Mouse (Mus musculus): Measurements from ENCODE around the gene Mrtfa.

The Mrtfa gene

DNA sequence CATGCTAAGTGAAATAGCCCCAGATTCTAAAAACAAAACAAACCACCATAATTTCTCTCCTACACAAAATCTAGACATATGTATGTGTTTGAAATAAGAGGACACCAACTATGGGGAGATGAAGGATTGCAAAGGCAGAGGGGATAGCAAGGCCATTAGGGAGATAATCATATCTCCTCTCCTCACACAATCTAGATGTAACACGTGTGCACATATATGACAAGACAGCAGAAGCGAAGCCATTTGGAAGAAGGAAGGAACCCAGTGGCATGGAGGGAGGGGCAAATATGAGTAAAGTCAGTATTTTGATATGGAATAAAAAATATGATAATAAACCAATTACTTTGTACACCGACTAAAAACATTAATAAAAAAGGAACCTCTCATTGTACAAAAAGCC lies 91.9 kb downstream of the Mrtfa start:
- no peak for DNase-seq

DNA sequence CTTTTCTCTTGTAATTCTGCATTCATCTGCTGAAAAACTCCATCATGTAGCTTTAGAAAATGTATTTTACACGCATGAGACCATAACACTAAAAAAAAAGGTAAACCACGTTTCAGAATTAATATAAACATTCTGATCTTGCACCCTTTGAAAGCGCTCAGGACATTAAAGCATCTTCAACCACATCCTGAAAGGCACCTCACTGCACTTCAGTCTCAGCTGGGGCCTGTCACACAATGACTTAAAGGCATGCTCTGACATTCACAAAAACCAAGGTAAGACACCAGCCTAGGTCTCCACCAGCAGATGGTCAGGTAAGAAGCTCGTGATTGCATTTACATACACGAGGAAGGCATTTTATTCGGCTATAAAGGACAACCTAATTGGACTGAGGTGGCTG lies 92.7 kb downstream of the Mrtfa start:
- DNase-seq = no peak

DNA sequence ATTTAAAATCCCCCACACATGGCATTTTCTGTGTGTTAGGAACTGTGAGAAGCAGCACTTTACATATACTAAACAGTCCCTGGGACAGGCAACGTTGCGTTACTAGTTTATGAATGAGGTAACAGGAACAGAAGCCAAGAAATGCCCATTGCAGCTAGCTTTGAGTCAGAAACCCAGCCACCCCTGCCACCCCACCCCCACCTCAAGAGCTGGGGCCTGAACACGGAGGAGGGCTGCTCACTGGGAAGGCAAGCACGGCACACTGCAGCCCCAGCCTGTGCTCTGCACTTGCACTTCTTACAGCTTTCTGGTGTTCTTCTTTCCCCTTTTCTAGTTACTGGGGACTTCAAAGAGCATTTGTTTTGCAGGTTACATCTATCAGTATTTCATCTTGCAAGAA lies 93.1 kb downstream of the Mrtfa start:
- no peak for DNase-seq

DNA sequence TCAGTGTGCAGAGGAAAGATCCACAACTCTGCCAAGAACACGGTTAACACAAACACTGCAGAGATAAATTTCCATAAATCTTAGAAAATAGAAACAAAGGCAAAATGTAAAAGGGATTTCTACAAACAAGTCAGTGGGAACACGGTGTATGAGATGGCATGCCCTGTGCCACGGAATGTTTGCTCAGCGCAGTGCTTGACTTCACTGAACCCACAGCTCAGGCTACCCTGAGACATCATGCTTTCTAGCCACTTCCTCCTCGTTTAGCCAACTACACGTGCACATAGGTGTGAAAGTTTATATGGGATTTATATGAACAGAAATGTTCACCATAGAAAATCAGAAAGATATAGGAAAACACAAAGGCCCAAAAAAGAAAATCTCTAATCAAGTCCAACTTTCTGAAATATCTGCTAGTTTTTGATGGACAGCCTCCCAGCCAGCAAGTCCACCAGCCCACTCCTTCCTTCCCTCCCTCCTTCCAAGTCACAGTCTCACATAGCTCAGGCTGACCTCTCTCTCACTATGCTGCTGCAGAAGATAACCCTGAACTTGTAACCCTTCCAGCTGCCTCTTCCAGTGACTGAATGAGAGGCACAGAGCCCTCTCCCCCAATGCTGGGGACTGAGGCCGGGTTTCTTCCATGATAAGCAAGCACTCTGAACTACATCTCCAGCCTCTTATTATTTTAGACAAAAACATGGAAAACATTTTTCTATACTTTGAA lies 94.1 kb downstream of the Mrtfa start:
- no peak for DNase-seq

- no peak for DNase-seq
Observed at GRCm38 (mm10) chr15:81093032-81093431, 97.5 kb downstream of the Mrtfa start.

- no peak for DNase-seq
Observed at GRCm38 (mm10) chr15:81091718-81092117, 98.8 kb downstream of the Mrtfa start.

DNA sequence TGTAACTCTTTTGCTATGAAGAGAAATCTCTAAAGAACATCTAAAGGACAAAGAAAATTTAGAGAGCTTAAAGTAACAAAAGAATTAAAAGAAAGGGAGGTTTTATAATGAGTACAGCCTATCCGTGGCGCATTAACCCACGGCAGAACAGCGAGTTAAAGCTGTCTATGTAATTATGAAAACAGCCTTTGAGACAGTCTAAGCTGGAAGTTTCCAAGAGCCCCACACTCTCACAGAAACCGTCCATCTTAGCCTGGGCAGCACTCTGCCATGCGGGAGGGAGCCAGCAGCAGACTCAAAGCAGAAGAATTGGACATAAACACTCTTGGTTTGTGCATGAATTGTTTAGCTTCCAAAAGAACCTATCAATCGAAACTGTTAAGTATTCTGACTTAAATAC lies 103.0 kb downstream of the Mrtfa start:
- DNase-seq = no peak

DNA sequence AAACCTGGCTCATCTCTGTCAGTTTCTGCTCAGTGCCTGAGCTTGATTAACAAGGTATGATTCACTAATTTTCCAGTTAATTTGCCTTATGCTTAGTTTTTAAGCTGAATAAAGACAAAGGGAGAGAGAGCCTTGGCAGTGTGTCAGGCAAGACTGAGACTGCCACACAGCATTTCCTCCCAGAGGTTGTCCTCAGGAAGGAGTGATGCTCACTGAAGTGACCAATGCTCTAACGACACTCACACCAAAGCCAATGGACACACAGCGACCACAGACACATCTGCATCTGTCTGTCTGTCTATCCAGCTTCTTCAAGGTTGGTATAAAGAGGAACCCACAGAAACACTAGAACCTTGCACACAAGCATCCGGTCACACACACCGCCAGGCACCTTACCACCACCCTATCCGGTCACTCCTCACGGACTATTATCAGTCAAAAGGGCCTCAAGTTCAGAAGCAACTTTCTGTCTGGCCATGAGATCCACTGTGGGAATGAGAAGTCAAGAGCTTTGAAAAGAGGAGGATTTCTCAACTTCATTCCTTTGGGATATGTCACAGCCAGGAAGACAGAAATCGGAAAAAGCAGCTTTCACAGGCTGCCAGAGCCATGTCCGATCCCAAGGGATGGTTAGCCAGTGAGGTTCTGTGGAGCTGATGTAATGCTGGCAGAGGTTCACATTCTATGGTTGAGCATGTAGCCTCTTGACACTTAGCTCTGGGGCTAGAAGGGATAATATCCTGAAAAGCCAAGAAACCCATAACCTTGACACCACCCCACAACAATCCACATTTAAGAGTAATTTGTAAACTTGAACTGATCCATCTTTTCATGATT lies 103.7 kb downstream of the Mrtfa start:
- DNase-seq = no peak

DNA sequence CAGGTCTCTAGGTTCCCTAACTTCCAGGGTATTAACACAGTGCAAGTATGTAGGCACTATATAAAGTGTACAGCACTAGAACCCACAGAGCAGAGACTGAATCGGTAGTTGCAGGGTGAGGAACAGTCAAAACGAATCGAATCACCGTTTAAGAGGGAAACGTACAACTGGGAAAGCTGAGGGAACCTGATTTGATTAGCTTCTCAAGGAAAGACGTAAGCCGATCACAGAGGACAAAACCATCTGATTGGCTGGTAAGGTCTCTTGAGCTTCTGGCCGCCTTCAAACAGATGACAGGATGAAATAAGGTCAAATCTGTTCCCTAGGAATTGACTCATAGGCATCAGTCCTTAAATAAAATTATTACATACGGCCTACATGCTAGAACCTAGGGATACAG lies 106.7 kb downstream of the Mrtfa start:
- no peak for DNase-seq

GRCm38 (mm10) chr15:81083281-81083680 lies 107.3 kb downstream of the Mrtfa start:
- DNase-seq = no peak

DNA sequence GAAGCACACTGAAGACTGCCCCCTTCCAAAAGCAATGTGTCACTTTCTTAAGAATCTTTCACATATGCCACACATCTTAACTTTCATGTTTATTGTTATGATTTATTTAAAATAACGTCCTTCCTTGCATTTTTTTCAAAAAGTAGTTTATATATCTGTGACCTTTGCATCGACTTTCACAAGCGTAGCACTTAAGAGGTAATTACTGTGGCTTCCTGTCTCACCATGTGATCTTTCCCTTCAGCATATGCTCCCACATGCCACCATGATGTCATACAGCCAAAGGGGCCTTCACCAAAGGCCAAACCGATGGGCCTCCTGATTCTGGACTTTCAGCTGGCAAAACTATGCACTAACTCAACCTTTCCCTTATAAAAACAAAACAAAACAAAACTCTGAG lies 109.3 kb downstream of the Mrtfa start:
- DNase-seq = no peak

DNA sequence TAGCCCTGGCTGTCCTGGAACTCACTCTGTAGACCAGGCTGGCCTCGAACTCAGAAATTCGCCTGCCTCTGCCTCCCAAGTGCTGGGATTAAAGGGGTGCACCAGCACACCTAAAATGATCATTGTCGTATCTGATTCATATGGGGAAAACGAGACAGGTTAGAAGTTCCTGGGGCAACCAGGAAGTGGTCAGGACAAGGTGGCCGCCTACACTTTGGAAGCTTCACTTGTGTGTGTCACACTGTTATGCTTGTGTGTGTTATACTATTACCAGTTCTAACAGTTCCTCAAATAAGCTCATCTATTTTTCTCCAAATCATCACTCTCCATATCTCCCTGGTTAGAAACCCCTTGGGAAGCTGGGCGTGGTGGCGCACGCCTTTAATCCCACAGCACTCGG lies 110.2 kb downstream of the Mrtfa start:
- no peak for DNase-seq

- no peak for DNase-seq
Observed at GRCm38 (mm10) chr15:81079255-81079654, 111.3 kb downstream of the Mrtfa start.

DNA sequence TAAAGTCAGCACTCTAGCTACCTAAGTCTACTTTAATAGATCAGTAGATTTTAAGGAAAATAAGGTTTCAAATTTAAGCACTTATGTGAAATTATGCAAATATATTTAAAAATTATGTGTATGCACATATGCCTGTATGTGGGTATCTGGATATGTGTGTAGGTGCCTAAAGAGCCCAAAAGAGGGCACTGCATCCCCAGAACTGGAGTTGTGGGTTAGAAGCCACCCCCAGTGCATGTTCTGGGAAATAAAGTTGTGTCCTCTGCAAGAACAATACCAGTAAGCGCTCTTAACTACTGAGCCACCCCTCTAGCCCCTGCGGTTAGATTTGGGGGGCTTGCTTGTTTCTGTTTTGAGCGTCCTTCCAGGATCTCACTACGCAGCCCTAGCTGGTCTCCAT lies 113.0 kb downstream of the Mrtfa start:
- DNase-seq = no peak

GRCm38 (mm10) chr15:81074543-81074942 lies 116.0 kb downstream of the Mrtfa start:
- DNase-seq = no peak

- no peak for DNase-seq
Observed at GRCm38 (mm10) chr15:81073751-81074150, 116.8 kb downstream of the Mrtfa start.

DNA sequence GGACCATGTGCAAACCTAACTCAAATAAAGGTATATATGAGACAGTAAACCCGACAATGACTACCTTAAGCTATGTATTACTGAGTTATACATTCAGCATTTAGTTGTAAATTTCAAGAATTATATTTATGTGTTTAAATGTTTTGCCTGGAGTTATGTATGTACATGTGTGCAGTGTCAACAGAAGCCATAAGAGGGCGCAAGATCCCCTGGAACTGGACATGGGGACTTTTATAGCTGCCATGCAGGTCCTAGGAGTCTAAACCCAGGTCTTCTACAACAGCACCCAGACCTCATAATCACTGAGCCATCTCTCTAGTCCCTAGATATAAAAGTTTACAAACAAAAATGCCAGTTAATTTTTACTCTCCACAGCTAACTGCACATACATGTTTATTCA lies 117.8 kb downstream of the Mrtfa start:
- DNase-seq = no peak

DNA sequence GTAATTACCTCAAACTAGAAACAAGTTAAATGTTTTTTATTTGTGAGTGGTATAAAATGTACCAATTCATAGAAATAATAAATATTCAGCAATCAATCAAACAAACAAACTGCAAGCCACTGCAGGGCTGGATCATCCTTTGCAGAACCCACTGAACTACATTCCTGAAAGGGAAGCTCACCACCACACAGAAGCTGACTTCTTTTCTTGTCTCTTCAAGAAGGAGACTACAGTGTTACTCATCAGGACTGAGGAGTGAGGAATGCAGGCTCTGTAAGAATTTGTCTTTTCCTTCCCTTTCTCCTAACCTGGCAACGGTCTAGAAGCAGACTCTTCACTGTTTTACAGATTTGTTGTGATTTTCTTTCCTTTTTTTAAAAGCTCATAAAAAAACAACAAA lies 120.1 kb downstream of the Mrtfa start:
- DNase-seq = no peak

DNA sequence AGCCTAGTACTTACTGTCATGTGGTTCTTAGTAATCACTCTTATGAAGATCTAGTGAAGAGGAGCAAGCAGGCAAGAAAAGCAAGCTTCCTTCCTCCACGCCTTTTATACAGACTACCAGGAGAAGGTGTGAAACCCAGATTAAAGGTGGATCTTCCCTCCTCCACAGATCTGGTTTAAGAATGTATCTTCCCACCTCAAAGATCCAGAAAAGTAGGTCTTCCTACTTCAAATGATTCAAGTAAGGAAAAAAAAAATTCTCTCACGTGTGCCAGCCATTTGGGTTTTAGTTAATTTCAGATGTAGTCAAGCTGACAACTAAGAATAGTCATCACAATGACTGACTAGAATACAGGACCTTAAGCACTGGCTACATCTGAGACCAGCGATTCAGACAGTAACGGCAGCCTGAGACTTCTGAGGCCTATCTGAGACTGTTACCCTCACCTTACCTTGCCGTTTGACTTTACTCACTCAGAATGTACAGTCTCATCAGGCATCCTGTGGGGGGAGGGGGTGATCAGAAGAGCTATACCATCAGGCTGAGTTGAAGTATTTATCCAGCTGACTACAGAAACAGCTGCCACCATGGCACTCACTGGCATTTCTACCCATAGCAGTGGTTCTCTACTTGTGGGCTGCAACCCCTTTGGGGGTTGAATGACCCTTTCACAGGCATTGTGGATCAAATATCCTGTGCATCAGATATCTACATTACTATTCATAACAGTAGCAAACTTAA lies 121.7 kb downstream of the Mrtfa start:
- DNase-seq = no peak

DNA sequence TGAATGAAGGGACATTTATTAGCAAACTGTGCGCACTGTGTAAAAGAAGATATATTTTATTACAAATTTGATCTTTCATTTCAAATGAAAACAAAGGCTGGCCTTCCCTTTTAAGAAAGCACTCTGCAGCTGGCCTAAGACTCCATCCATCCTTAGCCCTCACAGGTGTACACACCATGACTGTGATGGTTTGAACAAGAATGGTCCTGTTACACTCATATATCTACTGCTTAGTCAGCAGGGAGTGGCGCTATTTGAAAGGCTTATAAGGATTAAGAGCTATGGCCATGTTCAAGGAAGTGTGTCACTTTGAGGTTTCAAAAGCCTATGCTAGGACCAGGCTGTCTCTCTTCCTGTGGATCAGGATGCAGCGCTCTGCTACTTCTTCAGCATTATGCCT lies 122.8 kb downstream of the Mrtfa start:
- DNase-seq = no peak

GRCm38 (mm10) chr15:81066976-81067375 lies 123.6 kb downstream of the Mrtfa start:
- DNase-seq = peak; percentile 33

- no peak for DNase-seq
Observed at GRCm38 (mm10) chr15:81064661-81065060, 125.9 kb downstream of the Mrtfa start.

DNA sequence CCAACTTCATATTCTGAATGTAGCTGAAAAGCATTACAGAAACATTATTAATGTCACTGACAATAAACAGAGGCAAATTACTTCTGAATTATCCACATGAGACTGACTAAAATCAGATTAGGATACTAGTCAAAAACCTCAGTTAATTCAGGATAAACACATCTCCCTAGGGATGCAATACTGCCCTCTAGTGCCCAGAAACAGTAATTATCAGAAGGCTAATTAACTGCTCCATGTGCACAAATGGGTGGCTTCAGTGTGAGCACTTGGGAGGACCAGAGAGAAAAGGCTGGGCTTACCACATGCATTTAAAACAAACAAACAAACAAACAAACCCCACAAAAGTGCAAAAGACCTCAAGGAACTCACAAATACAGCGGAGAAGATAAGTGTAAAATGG lies 126.4 kb downstream of the Mrtfa start:
- no peak for DNase-seq

DNA sequence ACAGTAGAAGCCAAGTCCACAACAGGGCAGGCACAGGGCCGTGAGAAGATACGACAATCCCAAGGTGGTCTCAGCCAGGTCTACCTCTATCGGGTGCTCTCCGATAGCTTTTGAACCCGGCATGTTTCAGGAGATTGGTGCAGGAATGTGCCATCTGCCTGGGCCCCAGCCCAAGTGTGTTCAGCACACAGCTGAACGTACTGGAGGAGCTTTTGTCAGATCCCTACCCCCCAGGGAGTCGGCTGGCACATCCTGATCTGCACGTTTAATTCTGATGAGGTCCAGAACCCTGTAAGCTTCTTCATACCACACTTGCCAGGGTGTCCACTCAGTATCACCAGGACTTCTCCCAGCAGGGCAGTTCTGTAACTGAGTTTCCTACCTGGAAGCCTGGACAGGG lies 127.9 kb downstream of the Mrtfa start:
- DNase-seq = no peak
